Mouse (Mus musculus) ES-Bruce4 (cell line): Measurements from ENCODE around the gene Zfp511.

ENCODE experiments used
- CTCF ChIP-seq: IDR thresholded peaks from one replicate; pipeline ENCODE4 v1.8.1; 2011; ENCODE audit warnings: low read depth, low read length
- EP300 ChIP-seq: IDR thresholded peaks from 2 replicates; pipeline ENCODE4 v1.6.1; 2011; ENCODE audit warnings: low read depth, low read length; ENCODE audit not compliant: insufficient read depth
- POLR2A ChIP-seq: IDR thresholded peaks from one replicate; pipeline ENCODE4 v1.8.1; 2011; ENCODE audit warnings: low read length; ENCODE audit not compliant: insufficient read depth

- no peak for TF ChIP-seq POLR2A
- TF ChIP-seq CTCF, result no peak
- no peak for TF ChIP-seq EP300
These were observed 42.7 kb upstream of the Zfp511 start for GRCm38 (mm10) chr7:139993532-139993931.
